Mouse (Mus musculus): ENCODE measurements around the gene Eif2s2.
A peak's percentile ranks its signal among the peaks of the same experiment; 100 is the strongest.
"Not testable (repeated sequence)": the region's sequence is repeated elsewhere in the genome, so short reads cannot be mapped to it uniquely, and the experiment has no call there.

The Eif2s2 gene

GRCm38 (mm10) chr2:154892201-154893044 lies at the start of gene Eif2s2:
Eif2s2 (minus strand) TSS chr2:154892935.
- peak; percentile 93 for DNase-seq (ENCODE audit: low read depth, low spot score)

DNA sequence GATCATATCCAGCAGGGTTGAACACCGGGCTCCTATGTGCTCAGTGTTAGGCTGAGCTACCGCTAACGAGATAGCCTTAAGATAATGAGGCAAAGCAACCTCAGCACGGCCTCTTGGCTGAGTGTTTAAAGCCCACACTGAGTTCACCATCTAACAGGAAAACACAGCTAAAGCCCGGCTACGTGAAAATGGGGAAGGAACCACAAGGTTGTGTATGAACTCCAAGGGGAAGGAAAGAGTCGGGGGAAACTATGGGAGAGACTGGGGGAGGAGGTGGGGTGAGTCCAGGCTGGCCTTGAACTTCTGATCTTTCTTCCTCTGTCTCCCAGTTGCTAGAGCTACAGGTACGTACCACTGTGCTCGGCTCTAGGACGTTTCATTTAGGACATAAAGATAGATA lies 49.2 kb upstream of the Eif2s2 start:
- DNase-seq (ENCODE audit: low read depth, low spot score), result no peak

DNA sequence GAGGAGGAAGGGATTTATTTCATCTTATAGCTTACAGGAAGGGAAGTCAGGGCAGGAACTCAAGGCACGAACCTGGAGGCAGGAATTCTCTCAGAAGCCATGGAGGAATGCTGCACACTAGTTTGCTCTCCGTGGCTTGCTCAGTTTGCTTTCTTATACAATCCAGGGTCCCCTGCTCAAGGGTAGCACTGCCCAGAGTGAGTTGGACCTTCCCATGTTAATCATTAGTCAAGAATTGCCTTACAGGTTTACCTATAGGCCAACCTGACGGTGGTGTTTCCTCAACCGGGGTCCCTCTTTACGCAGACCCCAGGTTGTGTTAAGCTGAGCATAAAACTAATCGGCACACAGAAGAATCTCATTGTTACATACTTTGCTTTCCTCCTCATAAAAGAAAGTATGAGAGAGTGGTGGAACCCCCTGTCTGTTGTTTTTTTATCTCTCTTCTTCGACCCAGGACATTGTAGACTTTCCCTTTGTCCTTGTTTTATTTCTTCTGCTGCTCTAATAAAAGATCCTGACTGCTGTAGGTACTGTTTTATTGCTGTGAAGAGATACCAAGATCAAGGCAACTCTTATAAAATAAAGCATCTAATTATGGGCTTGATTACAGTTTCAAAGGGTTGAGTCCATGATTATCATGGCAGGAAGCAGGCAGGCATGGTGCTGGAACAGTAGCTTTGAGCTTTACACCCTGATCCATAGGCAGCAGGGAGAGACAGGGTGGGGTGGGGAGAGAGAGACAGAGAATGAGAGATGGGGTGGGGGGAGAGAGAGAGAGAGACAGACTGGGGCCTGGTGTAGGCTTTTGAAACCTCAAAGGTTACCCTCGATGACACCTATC lies 45.0 kb upstream of the Eif2s2 start:
- no peak for DNase-seq (ENCODE audit: low read depth, low spot score)

- DNase-seq (ENCODE audit: low read depth, low spot score), result no peak
Measured at GRCm38 (mm10) chr2:154936536-154937155, 43.9 kb upstream of the Eif2s2 start.

DNA sequence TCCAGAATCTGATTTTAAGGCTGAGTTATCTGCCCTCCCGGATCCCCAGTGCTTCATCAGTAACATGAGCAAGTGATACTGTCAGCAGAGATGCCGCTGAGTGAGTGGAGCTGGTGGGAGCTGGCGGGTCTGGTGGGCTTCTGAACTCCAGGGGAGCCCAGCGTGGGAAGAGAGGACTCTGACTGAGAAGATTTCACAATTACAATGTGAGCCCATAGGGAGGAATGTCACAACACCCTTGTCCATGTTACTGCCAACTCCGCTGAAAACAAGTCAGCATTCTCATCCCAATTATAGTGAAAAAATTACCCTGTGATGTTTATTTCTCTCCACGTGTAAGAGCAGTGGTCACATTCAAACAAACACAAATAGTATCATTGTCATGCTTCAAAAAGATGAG lies 43.4 kb upstream of the Eif2s2 start:
- DNase-seq (ENCODE audit: low read depth, low spot score), result no peak

DNA sequence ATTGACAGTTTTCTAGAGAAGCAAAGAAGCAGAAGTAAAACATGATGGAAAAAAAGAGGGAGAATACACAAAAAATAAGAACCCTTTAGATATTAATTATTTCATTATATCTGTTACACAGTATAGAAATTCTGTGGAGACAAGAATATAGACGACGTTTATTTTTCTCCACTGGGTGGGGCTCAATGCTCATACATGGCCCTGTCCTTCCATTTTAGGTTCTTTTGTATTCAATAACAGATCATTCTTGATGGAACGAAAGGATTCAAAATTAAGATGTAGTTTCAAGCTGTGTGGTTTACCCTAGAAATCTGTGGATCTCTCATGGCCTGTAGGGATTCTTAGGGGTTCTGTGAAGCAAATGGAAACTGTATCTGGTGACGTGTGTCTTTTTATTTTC lies 41.1 kb upstream of the Eif2s2 start:
- no peak for DNase-seq (ENCODE audit: low read depth, low spot score)

- DNase-seq (ENCODE audit: low read depth, low spot score), result no peak
Measured at GRCm38 (mm10) chr2:154928298-154928697, 35.6 kb upstream of the Eif2s2 start.

DNA sequence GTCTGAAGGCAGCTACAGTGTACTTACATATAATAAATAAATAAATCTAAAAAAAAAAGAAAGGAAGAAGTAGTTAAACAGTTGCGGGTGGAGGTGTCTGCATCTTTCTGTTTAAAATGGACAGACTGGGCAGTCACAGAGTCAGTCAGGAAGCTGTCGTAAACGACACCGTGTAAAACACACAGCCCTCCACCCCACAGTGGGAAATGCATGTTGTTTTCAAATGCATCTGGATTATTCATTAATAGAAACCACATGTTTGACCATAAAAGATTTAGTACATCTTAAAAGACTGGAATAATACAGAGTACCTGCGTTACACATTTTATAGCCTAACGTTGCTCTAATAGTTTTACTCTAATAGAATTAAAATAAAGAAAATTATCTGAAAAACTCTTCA lies 34.1 kb upstream of the Eif2s2 start:
- no peak for DNase-seq (ENCODE audit: low read depth, low spot score)

- peak; percentile 28 for DNase-seq (ENCODE audit: low read depth, low spot score)
Measured at GRCm38 (mm10) chr2:154925411-154926031, 32.8 kb upstream of the Eif2s2 start.

DNA sequence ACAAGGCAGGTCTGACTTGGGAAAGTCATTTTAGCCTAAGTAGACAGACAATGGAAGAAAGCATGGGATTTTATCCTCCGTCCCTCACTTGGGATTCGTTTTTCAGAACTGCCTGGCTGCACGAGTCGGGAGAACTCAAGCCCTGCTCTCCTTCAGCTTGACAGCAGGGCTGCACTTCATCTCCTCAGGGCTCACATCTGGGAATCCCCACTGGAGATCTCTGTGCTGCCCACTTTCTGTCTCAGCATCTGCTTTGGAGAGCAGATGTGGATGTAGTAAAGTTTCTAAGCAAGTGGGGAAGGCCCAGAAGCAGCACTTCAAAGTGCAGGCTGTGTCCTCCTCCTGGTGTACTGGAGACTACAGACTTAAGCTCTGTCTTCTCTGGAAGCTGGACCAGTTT lies 29.4 kb upstream of the Eif2s2 start:
- DNase-seq (ENCODE audit: low read depth, low spot score), result not testable (repeated sequence)

DNA sequence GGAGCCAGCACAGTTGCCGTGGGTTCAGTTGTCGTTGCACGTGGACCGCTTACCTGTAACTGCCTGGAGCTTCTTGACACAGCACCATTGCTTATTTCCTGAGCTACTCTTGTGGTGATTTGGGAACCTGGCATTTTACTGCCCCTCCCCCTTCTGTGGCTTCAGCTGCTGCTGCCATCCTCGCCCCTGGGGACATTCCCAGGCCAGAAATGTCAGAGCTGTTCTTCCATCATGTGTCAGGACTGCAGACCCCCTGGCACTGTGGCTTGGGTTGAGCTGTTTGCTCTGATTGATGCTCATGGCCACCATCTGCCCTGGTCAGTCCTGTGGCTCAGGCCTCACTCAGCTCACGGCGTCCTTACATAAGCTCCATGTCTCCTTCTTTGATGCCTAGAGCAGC lies 28.2 kb upstream of the Eif2s2 start:
- DNase-seq (ENCODE audit: low read depth, low spot score), result no peak

DNA sequence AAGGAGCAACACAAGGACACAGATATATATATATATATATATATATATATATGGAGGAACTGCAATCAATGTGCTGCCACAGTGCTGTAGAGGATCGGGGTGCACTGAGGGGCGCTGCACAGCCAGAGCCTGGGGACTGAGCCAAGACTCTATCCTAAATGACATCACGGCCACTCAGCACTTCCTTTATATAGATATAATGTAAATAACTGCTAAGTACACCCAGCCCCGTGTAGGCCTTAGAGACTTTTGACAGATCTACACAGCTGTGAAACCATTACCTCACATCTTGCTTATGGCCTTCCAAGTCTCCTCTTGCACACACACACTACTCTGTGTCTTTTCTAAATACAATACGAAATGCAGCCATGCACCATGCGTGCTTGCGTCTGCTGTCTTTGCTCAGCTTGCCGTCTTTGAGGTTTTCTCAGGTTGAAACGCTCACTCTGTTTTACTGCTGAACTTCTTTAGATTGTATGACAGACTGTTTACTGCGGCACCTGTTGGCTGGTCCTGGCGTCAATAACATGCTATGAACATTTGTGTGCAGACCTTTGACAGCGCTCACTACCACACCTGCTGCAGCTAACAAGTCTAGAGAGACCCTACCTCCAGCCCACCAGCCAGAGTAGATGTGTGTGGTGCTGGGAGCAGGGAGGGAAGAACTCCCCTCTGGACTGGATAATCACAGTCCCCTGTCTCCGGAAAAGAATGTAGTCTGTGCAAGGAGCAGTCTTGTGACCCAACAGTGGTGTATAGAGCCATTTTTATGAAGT lies 25.3 kb upstream of the Eif2s2 start:
- DNase-seq (ENCODE audit: low read depth, low spot score), result no peak

DNA sequence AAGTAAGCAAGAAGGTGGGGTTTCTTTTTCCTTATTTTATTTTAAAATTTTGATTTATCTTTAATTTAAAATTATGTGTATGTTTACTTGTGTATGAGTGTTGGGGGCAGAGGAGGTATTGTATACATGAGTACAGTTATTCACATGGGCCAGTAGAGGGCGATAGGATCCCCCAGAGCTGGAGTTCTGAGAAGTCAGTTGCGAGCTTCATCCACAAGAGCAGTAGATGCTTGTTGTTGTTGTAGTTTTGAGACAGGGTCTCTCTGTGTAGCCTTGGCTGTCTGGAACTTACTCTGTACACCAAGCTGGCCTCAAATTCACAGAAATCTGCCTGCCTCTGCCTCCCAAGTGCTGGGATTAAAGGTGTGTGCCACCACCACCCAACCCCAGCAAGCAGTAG lies 23.8 kb upstream of the Eif2s2 start:
- DNase-seq (ENCODE audit: low read depth, low spot score), result no peak

DNA sequence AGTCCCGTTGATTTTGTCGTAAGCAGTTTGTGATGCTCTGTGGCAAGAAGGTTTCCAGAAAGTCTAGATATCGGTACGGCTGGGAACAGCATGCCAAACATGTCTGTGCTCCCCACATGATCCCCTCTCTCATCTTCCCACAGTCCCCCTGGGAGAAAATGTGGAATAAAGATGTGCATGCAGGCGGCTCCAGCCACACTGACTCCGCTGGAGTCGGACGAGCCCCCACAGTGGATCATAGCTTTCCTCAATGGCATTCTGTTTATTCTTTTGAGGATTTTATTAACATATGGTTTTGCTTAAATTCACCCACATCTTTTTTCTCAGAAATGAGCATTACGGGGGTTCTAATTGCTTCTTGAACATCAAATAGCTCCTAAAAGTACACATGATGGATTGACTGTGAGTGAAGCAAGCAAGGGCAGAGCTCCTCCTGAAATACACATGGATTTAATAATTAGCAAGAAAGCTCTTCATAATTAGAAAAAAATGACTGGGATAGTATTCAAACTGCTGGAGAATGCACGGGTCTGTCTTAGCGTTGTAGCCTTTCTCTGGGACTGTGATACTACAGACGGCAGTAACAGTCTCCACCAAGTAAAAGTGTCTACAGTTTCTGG lies 23.3 kb upstream of the Eif2s2 start:
- DNase-seq (ENCODE audit: low read depth, low spot score), result no peak

DNA sequence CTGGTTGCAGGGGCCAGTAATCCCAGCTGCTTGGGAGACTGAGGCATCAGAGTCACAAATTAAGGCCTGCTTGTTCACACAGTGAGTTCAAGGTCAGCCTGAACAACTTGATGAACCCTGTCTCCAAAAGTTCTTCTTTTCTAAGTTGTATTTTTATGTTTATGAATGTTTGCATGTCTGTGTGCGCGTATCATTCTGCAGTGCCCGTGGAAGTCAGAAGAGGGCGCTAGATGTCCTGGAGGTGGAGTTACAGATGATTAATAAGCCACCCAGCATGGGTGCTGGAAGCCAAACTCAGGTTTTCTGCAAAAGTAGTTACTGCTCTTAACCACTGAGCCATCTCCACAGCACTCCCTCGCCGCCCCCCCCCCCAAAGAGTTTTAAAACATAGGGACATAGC lies 17.1 kb upstream of the Eif2s2 start:
- no peak for DNase-seq (ENCODE audit: low read depth, low spot score)

DNA sequence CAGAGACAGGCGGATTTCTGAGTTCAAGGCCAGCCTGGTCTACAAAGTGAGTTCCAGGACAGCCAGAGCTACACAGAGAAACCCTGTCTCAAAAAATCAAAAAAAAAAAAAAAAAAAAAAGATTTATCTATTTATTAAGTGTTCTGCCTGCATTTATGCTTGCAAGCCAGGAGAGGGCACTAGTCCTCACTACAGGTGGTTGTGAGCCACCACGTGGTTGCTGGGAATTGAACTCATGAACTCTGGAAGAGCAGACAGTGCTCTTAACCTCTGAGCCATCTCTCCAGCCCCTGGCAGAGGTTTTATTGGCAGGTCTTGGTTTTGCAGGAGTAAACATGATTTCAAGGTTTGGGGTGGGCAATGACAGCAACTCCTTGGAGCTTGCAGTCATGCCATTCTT lies 15.5 kb upstream of the Eif2s2 start:
- not testable (repeated sequence) for DNase-seq (ENCODE audit: low read depth, low spot score)

GRCm38 (mm10) chr2:154905796-154906195 lies 13.1 kb upstream of the Eif2s2 start:
- DNase-seq (ENCODE audit: low read depth, low spot score), result no peak

DNA sequence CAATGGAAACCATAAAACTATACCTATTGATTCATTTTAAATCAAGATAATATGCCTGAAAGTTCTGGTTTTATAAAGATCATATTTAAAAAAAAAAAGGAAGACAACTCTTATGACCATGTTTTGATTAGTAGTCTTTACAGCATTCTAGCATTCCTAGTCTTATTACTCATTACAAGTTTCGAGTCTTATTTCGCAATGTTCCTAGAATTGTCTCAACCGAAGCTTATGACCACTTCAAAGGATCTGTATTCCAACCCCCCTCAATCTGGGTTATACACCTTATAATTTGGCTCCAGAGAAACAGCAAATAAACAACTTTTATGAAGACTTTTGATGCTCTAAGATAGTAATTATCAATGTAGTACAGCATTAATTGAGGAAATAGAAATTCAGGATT lies 9.4 kb upstream of the Eif2s2 start:
- no peak for DNase-seq (ENCODE audit: low read depth, low spot score)

DNA sequence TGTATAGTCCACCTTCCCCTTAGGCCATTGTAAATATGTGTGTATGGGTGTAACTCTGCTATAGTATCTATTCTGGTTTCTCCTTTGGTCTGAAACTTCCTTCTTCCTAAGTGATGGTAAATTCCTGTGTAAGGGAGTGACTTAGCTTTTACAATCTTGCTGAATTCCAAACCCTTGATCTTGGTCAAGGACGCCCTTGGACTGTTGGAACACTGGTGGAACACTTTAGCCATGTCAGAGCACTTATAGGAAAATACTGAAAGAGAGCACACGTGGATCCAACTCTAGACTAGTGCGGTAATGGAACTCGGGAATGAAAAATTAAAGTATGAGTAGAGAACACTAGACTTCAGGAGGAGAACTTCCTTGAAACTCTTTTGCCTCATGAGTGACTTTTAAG lies 6.7 kb upstream of the Eif2s2 start:
- DNase-seq (ENCODE audit: low read depth, low spot score), result not testable (repeated sequence)

DNA sequence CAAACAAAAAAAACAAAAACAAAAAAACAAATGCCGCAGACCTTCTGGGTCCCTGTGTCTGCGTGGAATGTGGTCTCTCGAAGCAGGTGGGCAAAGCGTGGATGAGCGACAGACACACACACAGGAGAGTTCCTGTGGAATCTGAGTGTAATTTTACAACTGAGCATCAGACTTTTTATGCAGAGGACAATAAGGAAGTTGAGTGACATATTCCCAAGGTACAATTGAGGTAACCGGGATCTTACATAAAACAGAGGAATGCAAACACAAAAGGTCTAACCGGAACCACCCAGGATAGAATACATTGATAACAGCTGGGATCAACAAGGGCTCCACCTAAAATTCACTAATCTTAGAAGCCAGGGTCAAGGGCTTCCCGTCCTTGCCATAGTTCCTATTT lies 6.3 kb upstream of the Eif2s2 start:
- not testable (repeated sequence) for DNase-seq (ENCODE audit: low read depth, low spot score)

DNA sequence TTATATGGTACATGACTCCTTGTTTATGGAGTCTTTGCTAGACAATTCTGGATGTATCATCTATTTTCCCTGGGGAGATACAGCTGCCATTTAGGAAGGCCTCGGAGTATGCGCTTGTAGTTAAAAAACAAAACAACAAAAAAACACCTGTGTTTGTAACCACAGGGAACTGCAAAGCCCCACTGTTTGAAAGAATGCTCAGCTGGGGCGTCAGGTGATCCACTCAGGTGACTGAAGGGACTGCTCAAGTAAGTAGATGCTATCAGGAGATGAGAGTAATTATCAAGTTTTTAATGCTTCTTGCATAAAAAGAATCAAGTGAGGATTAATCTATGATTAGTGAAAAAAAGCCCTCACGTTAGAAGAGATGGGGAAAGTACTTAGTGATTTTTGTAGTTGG lies 813 bp upstream of the Eif2s2 start:
- no peak for DNase-seq (ENCODE audit: low read depth, low spot score)

All from retina, postnatal 7 days (tissue).